Mouse (Mus musculus) hindbrain, embryonic 16.5 days (tissue): Measurements from ENCODE around the gene Nr4a1. TPM values are rescaled to one million over a fixed set of nuclear protein-coding genes. Genes with fewer than 3 reads are reported as not detected.

Source experiments
- ATAC-seq: fragments of 200-750 bp; cut with Nextera tagmentation; 2 replicates; pipeline ENCODE4 v1.8.0; 2017; ENCODE audit warnings: moderate TSS enrichment, moderate library complexity
- H3K27ac ChIP-seq: fragments of 300-500 bp; sonication (generic); 2 replicates; pipeline ENCODE4 v1.5.1; 2014; ENCODE audit warnings: low read depth, mild to moderate bottlenecking, control low read depth, low read length, moderate library complexity
- H3K27me3 ChIP-seq: fragments of 300-500 bp; sonication (generic); replicated peaks from 2 replicates; pipeline ENCODE4 v1.6.1; 2014; ENCODE audit warnings: low read length; ENCODE audit not compliant: control insufficient read depth, insufficient read depth
- H3K36me3 ChIP-seq: fragments of 300-500 bp; sonication (generic); 2 replicates; pipeline ENCODE4 v1.6.1; 2014; ENCODE audit warnings: mild to moderate bottlenecking, low read length, moderate library complexity, mixed read lengths; ENCODE audit not compliant: control insufficient read depth, insufficient read depth
- H3K4me1 ChIP-seq: fragments of 300-500 bp; sonication (generic); 2 replicates; pipeline ENCODE4 v1.6.1; 2014; ENCODE audit warnings: low read depth, low read length; ENCODE audit not compliant: control insufficient read depth, insufficient read depth
- H3K4me2 ChIP-seq: fragments of 300-500 bp; sonication (generic); 2 replicates; pipeline ENCODE4 v1.6.1; 2014; ENCODE audit warnings: mild to moderate bottlenecking, low read length, control low read depth, moderate library complexity
- H3K4me3 ChIP-seq: fragments of 300-500 bp; sonication (generic); 2 replicates; pipeline ENCODE4 v1.5.1; 2014; ENCODE audit warnings: mild to moderate bottlenecking, low read length, control low read depth, moderate library complexity
- H3K9ac ChIP-seq: fragments of 300-500 bp; sonication (generic); 2 replicates; pipeline ENCODE4 v1.6.1; 2014; ENCODE audit warnings: low read depth, mild to moderate bottlenecking, control low read depth, low read length, moderate library complexity
- H3K9me3 ChIP-seq: fragments of 300-500 bp; sonication (generic); 2 replicates; pipeline ENCODE4 v1.6.1; 2014; ENCODE audit warnings: mild to moderate bottlenecking, low read length, moderate library complexity; ENCODE audit not compliant: control insufficient read depth
- WGBS: fragments of 180-500 bp; shearing (Covaris S2); extraction: QIAGEN DNeasy Blood & Tissue Kit; methylation state at CpG from one replicate; pipeline ENCODE4 v1.1.7; 2014; 5-methylcytosine and 5-hydroxymethylcytosine counted together
- polyA plus RNA-seq: library from polyadenylated mRNA; unstranded; fragments of >200 nt; fragmentation: Nextera tagmentation; extraction: Ambion mirVana; gene quantifications from 2 replicates; pipeline ENCODE4 v1.2.1, GENCODE M21; 2015

Gene Nr4a1
- 6.8 and 7.2 TPM in 2 replicates for polyA plus RNA-seq

DNA sequence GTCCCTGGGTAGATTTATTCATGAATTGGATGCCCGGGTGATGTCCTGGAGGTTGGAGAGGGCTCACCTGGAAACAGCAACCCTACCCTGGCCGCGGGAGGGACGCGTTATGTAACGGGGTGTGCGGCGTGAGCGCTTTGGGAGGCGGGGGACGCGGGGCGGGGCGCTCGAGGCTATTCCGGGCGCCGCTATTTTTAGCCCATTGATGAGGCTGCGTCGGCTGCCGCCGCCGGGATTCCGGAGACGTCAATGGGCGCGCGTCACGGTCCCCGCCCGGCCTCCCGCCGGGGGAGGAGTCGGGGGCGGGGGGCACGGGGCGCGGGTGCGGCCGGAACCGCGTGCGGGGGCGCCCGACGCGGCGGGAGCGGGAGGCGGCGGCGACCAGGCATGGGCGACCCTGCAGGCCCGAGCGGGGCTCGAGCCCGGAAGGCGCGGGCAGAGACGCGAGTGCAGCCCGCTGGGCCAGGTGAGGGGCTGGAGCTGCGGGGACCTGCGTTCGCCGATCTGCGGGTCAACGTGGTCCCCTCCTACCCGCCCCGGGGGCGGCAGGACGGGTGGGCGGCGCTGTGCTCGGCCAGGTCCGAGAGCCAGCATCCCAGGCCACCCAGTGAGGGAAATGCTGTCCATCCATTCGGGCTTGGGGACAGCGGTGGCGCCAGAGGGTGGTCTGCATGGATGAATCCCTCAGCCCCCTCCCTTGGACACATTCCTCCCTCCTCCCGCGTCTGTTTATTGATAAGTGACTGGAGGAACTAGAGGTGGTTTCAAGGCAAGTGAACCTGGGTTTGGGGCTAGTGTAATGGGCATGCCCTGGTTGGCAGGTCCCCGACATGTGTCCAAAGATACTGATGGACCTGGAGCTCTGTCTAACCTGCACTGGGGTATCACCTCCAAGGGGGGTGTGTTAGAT, at the start of gene Nr4a1:
Gene Nr4a1, plus strand, starts transcription at position 384 of the 910 bp plus-strand sequence.
- no peaks in the 10 kb centered on the region for H3K9me3 ChIP-seq
- H3K27me3 ChIP-seq = no peaks in the 10 kb centered on the region
- ATAC-seq = peak; percentile 56
- WGBS = 1% methylated on average over 61 of the region's 82 CpGs
- H3K9ac ChIP-seq = peak within 1 kb of the TSS; percentile 77
- H3K4me3 ChIP-seq = peak within 1 kb of the TSS; percentile 58
- peaks cover 6% of the 10 kb centered on the region; the same call in 1 of the 2 replicates for H3K4me1 ChIP-seq
- H3K4me2 ChIP-seq = peak within 1 kb of the TSS; percentile 76
- H3K36me3 ChIP-seq = no peaks in the 10 kb centered on the region
- peak within 1 kb of the TSS; percentile 33 for H3K27ac ChIP-seq

DNA sequence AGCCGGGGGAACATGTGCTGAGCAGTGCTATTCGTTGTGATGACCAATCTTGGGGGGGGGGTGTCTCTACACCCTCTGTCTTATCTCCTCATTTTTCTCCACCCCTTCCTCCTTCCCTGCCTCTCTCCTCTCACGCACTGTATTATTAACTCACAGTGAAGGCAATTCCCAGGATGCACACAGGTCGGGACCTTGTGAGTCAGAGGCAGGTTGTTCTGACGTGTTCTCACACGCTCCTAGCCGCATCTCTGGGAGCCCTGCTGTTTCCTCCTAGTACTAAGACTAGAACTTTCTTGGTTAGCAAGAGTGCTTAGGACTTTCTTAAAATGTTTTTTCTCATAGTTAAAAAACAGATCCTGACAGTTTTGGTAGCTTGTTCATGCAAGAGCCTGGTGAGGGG, 49.3 kb upstream of the Nr4a1 start:
- H3K36me3 ChIP-seq = peaks cover 56% of the 10 kb centered on the region
- H3K4me2 ChIP-seq = no peak overlapping the region
- no peaks in the 10 kb centered on the region for H3K27me3 ChIP-seq
- no peaks in the 10 kb centered on the region for H3K9me3 ChIP-seq
- H3K27ac ChIP-seq = no peak overlapping the region
- no peak for ATAC-seq
- H3K4me1 ChIP-seq = no peaks in the 10 kb centered on the region
- no peak overlapping the region for H3K9ac ChIP-seq
- H3K4me3 ChIP-seq = no peak overlapping the region
- WGBS = 78% methylated on average over 7 of the region's 7 CpGs

- Histone ChIP-seq H3K9me3 (no peaks in the 10 kb centered on the region), H3K27me3 (no peaks in the 10 kb centered on the region), H3K4me3 (no peak overlapping the region), H3K36me3 (peaks cover 32% of the 10 kb centered on the region), H3K27ac (no peak overlapping the region), H3K4me1 (no peaks in the 10 kb centered on the region), H3K4me2 (no peak overlapping the region), H3K9ac (no peak overlapping the region)
- ATAC-seq = peak; percentile 5; the same call in 1 of the 2 replicates
- 64% methylated on average over 6 of the region's 6 CpGs for WGBS
Observed at GRCm38 (mm10) chr15:101210228-101210627, 43.8 kb upstream of the Nr4a1 start.

- 92% methylated on average over 14 of the region's 14 CpGs for WGBS
- Histone ChIP-seq H3K27me3 (no peaks in the 10 kb centered on the region), H3K4me2 (no peak overlapping the region), H3K4me1 (no peaks in the 10 kb centered on the region), H3K27ac (no peak overlapping the region), H3K4me3 (no peak overlapping the region), H3K9me3 (no peaks in the 10 kb centered on the region), H3K9ac (no peak overlapping the region), H3K36me3 (peaks cover 31% of the 10 kb centered on the region)
- no peak for ATAC-seq
Observed at GRCm38 (mm10) chr15:101210998-101211613, 43.0 kb upstream of the Nr4a1 start.

DNA sequence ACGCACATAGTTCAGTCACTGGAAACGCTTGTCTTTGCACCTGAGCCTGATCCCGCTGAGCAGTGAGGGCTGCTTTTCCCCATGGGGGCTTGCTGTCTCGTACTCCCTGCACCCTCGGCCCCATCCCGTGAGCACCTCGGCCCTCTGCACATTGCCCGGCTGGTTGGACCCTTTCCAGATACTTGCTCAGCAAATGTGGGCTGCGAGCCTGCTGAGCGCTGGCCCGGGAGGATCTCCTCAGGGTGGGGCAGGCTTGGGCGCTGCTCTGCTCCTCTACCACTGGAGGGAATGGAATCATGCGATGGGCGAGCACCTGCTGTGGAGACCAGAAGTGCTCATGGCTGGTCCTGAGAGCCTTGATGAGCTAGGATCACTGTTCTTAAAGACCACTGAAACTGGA, 41.6 kb upstream of the Nr4a1 start:
- H3K4me2 ChIP-seq = no peak overlapping the region
- no peak; the same call in 1 of the 2 replicates for ATAC-seq
- H3K36me3 ChIP-seq = peaks cover 27% of the 10 kb centered on the region
- H3K4me3 ChIP-seq = no peak overlapping the region
- H3K27me3 ChIP-seq = no peaks in the 10 kb centered on the region
- H3K9ac ChIP-seq = no peak overlapping the region
- H3K4me1 ChIP-seq = no peaks in the 10 kb centered on the region
- 75% methylated on average over 14 of the region's 14 CpGs for WGBS
- no peaks in the 10 kb centered on the region for H3K9me3 ChIP-seq
- H3K27ac ChIP-seq = no peak overlapping the region

- 78% methylated on average over 2 of the region's 2 CpGs for WGBS
- H3K4me1 ChIP-seq = no peaks in the 10 kb centered on the region
- H3K4me2 ChIP-seq = no peak overlapping the region
Observed at GRCm38 (mm10) chr15:101215136-101215535, 38.9 kb upstream of the Nr4a1 start.

DNA sequence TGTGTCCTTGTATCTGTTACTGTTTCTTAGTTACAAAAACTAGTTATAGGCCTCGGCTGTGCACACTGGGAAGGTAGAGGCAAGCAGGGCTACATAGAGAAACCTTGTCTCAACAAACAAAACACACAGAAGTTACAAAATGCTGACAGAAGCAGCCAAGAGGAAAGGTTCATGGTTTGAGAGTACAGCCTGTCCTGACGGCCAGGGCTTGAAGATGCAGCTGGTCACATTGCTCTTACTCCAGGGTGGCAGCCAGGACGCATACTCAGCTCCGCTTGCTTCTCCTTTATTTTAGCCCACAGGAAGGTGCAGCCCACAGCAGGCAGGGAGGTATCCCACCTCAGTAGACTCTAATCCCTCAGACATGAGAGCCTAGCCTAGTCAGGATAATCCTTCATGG, 38.0 kb upstream of the Nr4a1 start:
- Histone ChIP-seq H3K36me3 (peaks cover 11% of the 10 kb centered on the region; the same call in 1 of the 2 replicates), H3K9me3 (no peaks in the 10 kb centered on the region), H3K4me3 (no peak overlapping the region), H3K27ac (no peak overlapping the region), H3K9ac (no peak overlapping the region), H3K4me1 (no peaks in the 10 kb centered on the region), H3K4me2 (no peak overlapping the region), H3K27me3 (no peaks in the 10 kb centered on the region)
- no peak for ATAC-seq
- 78% methylated on average over 4 of the region's 4 CpGs for WGBS

More at GRCm38 (mm10) chr15:101215136-101215535, 38.9 kb upstream of the Nr4a1 start:
- no peaks in the 10 kb centered on the region for H3K27me3 ChIP-seq
- no peak for ATAC-seq
- no peak overlapping the region for H3K27ac ChIP-seq
- H3K4me3 ChIP-seq = no peak overlapping the region
- H3K9me3 ChIP-seq = no peaks in the 10 kb centered on the region
- H3K36me3 ChIP-seq = peaks cover 16% of the 10 kb centered on the region; the same call in 1 of the 2 replicates
- H3K9ac ChIP-seq = no peak overlapping the region

GRCm38 (mm10) chr15:101220905-101221297, 33.2 kb upstream of the Nr4a1 start:
- ATAC-seq = no peak
- H3K9me3 ChIP-seq = no peaks in the 10 kb centered on the region
- no peaks in the 10 kb centered on the region for H3K36me3 ChIP-seq
- H3K4me1 ChIP-seq = peaks cover 13% of the 10 kb centered on the region
- H3K4me2 ChIP-seq = no peak overlapping the region
- no peak overlapping the region for H3K9ac ChIP-seq
- H3K27ac ChIP-seq = no peak overlapping the region
- no peaks in the 10 kb centered on the region for H3K27me3 ChIP-seq
- WGBS = 7% methylated on average over 8 of the region's 8 CpGs
- H3K4me3 ChIP-seq = no peak overlapping the region
